Mouse (Mus musculus): ENCODE measurements around the gene Cct7. TPM values are rescaled to one million over a fixed set of nuclear protein-coding genes. Genes with fewer than 3 reads are reported as not detected.

Gene Cct7
- total and polyA plus RNA-seq, 2 experiments from 2014 or later = 273 to 552 TPM

- ATAC-seq = peak; percentile 70
- Histone ChIP-seq H3K4me3 (ENCODE audit: low read depth, low read length) (peak overlapping the region; percentile 72), H3K27me3 (ENCODE audit: insufficient read depth, low read length) (no peaks in the 10 kb centered on the region), H3K4me1 (ENCODE audit: insufficient read depth) (peaks cover 5% of the 10 kb centered on the region; the same call in 1 of the 2 replicates), H3K4me2 (ENCODE audit: low read depth) (peak overlapping the region; percentile 72), H3K27ac (ENCODE audit: low read depth, low read length) (peak overlapping the region; percentile 76), H3K36me3 (ENCODE audit: insufficient read depth) (no peaks in the 10 kb centered on the region), H3K9ac (peak overlapping the region; percentile 96), H3K9me3 (ENCODE audit: low read length) (no peaks in the 10 kb centered on the region)
- DNase-seq = peak; percentile 61
- no peak; the same call in 1 of the 2 replicates for TF ChIP-seq CTCF (IDR thresholded peaks at IDR 0.05; ENCODE audit: low read depth)
- WGBS = 1% methylated on average over 36 of the region's 37 CpGs
Measured at GRCm38 (mm10) chr6:85502103-85502910, 51.0 kb downstream of the Cct7 start.

- H3K9me3 ChIP-seq (ENCODE audit: low read length) = no peaks in the 10 kb centered on the region
- 3% methylated on average over 21 of the region's 22 CpGs for WGBS
- H3K27me3 ChIP-seq (ENCODE audit: insufficient read depth, low read length) = no peaks in the 10 kb centered on the region
- peak within 1 kb of the TSS; percentile 72 for H3K4me2 ChIP-seq (ENCODE audit: low read depth)
- H3K4me3 ChIP-seq (ENCODE audit: low read depth, low read length) = peak within 1 kb of the TSS; percentile 72
- no peak for TF ChIP-seq CTCF (IDR thresholded peaks at IDR 0.05; ENCODE audit: low read depth)
- peak within 1 kb of the TSS; percentile 76 for H3K27ac ChIP-seq (ENCODE audit: low read depth, low read length)
- H3K36me3 ChIP-seq (ENCODE audit: insufficient read depth) = no peaks in the 10 kb centered on the region
- H3K4me1 ChIP-seq (ENCODE audit: insufficient read depth) = peaks cover 5% of the 10 kb centered on the region; the same call in 1 of the 2 replicates
- H3K9ac ChIP-seq = peak within 1 kb of the TSS; percentile 96
- ATAC-seq (peak; percentile 89), DNase-seq (peak; percentile 84)
Measured at GRCm38 (mm10) chr6:85502911-85503250, 51.6 kb downstream of the Cct7 start, which contains the start of gene Fbxo41. TSS of gene Fbxo41 (minus strand) at chr6:85502994.

- Histone ChIP-seq H3K9ac (no peak overlapping the region), H3K27me3 (ENCODE audit: insufficient read depth, low read length) (no peaks in the 10 kb centered on the region), H3K27ac (ENCODE audit: low read depth, low read length) (peak overlapping the region; percentile 62), H3K4me2 (ENCODE audit: low read depth) (no peak overlapping the region), H3K4me3 (ENCODE audit: low read depth, low read length) (no peak overlapping the region), H3K36me3 (ENCODE audit: insufficient read depth) (no peaks in the 10 kb centered on the region), H3K4me1 (ENCODE audit: insufficient read depth) (peaks cover 5% of the 10 kb centered on the region; the same call in 1 of the 2 replicates), H3K9me3 (ENCODE audit: low read length) (no peaks in the 10 kb centered on the region)
- DNase-seq (peak; percentile 72), ATAC-seq (peak; percentile 32)
- no peak for TF ChIP-seq CTCF (IDR thresholded peaks at IDR 0.05; ENCODE audit: low read depth)
- 45% methylated on average over 2 of the region's 2 CpGs for WGBS
Measured at GRCm38 (mm10) chr6:85504908-85505307, 53.6 kb downstream of the Cct7 start.

- H3K9ac ChIP-seq = no peak overlapping the region
- H3K27ac ChIP-seq (ENCODE audit: low read depth, low read length) = no peak overlapping the region
- no peak for TF ChIP-seq CTCF (IDR thresholded peaks at IDR 0.05; ENCODE audit: low read depth)
- ATAC-seq (no peak), DNase-seq (no peak)
- 43% methylated on average over 5 of the region's 5 CpGs for WGBS
- H3K27me3 ChIP-seq (ENCODE audit: insufficient read depth, low read length) = peaks cover 32% of the 10 kb centered on the region
- no peak overlapping the region for H3K4me3 ChIP-seq (ENCODE audit: low read depth, low read length)
- H3K36me3 ChIP-seq (ENCODE audit: insufficient read depth) = no peaks in the 10 kb centered on the region
- no peaks in the 10 kb centered on the region for H3K9me3 ChIP-seq (ENCODE audit: low read length)
- H3K4me1 ChIP-seq (ENCODE audit: insufficient read depth) = no peaks in the 10 kb centered on the region; the same call in 1 of the 2 replicates
- H3K4me2 ChIP-seq (ENCODE audit: low read depth) = no peak overlapping the region
Measured at GRCm38 (mm10) chr6:85508602-85509001, 57.3 kb downstream of the Cct7 start.

- peak; percentile 79 for TF ChIP-seq CTCF (IDR thresholded peaks at IDR 0.05; ENCODE audit: low read depth)
- Histone ChIP-seq H3K27me3 (ENCODE audit: insufficient read depth, low read length) (peaks cover 48% of the 10 kb centered on the region), H3K27ac (ENCODE audit: low read depth, low read length) (no peak overlapping the region)
Measured at GRCm38 (mm10) chr6:85510476-85510875, 59.2 kb downstream of the Cct7 start.

GRCm38 (mm10) chr6:85511286-85512055 is 60.2 kb downstream of the Cct7 start:
- Histone ChIP-seq H3K36me3 (ENCODE audit: insufficient read depth) (no peaks in the 10 kb centered on the region), H3K9me3 (ENCODE audit: low read length) (no peaks in the 10 kb centered on the region), H3K27ac (ENCODE audit: low read depth, low read length) (no peak overlapping the region), H3K4me2 (ENCODE audit: low read depth) (peak overlapping the region; percentile 87), H3K4me1 (ENCODE audit: insufficient read depth) (no peaks in the 10 kb centered on the region), H3K27me3 (ENCODE audit: insufficient read depth, low read length) (peaks cover 52% of the 10 kb centered on the region), H3K4me3 (ENCODE audit: low read depth, low read length) (peak overlapping the region; percentile 48), H3K9ac (peak overlapping the region; percentile 14; the same call in 1 of the 2 replicates)
- no peak for TF ChIP-seq CTCF (IDR thresholded peaks at IDR 0.05; ENCODE audit: low read depth)
- WGBS = 4% methylated on average over 78 of the region's 88 CpGs
- ATAC-seq (no peak), DNase-seq (peak; percentile 26)

More at GRCm38 (mm10) chr6:85510476-85510875, 59.2 kb downstream of the Cct7 start:
- H3K9ac ChIP-seq = no peak overlapping the region
- H3K4me2 ChIP-seq (ENCODE audit: low read depth) = no peak overlapping the region
- DNase-seq (peak; percentile 79), ATAC-seq (no peak)
- 1% methylated on average over 6 of the region's 6 CpGs for WGBS
- H3K36me3 ChIP-seq (ENCODE audit: insufficient read depth) = no peaks in the 10 kb centered on the region
- H3K9me3 ChIP-seq (ENCODE audit: low read length) = no peaks in the 10 kb centered on the region
- no peak overlapping the region for H3K4me3 ChIP-seq (ENCODE audit: low read depth, low read length)
- no peaks in the 10 kb centered on the region for H3K4me1 ChIP-seq (ENCODE audit: insufficient read depth)

Data from forebrain, postnatal 0 days (tissue).